Mouse (Mus musculus) ovary, adult 18-20 months (tissue): ENCODE results near the gene Adgrl3.

Experiments
- DNase-seq: peaks from one replicate; pipeline ENCODE4 v3.0.0; 2022; ENCODE audit warnings: low spot score, mixed read lengths

Gene Adgrl3

GRCm38 (mm10) chr5:81076377-81076776, 56.4 kb downstream of the Adgrl3 start:
- no peak for DNase-seq

- DNase-seq, result no peak
Measured at GRCm38 (mm10) chr5:81077031-81077430, 57.1 kb downstream of the Adgrl3 start.

GRCm38 (mm10) chr5:81077990-81078389, 58.1 kb downstream of the Adgrl3 start:
- no peak for DNase-seq

GRCm38 (mm10) chr5:81083698-81084360, 63.9 kb downstream of the Adgrl3 start:
- no peak for DNase-seq

- DNase-seq, result no peak
Measured at GRCm38 (mm10) chr5:81085152-81085551, 65.2 kb downstream of the Adgrl3 start.

GRCm38 (mm10) chr5:81088667-81089066, 68.7 kb downstream of the Adgrl3 start:
- DNase-seq, result no peak

GRCm38 (mm10) chr5:81094618-81095017, 74.7 kb downstream of the Adgrl3 start:
- DNase-seq, result no peak

- no peak for DNase-seq
Measured at GRCm38 (mm10) chr5:81097131-81097530, 77.2 kb downstream of the Adgrl3 start.

- no peak for DNase-seq
Measured at GRCm38 (mm10) chr5:81107431-81107830, 87.5 kb downstream of the Adgrl3 start.

- DNase-seq, result no peak
Measured at GRCm38 (mm10) chr5:81124483-81124882, 104.5 kb downstream of the Adgrl3 start.

- DNase-seq, result no peak
Measured at GRCm38 (mm10) chr5:81127639-81128038, 107.7 kb downstream of the Adgrl3 start.

- DNase-seq, result no peak
Measured at GRCm38 (mm10) chr5:81136394-81136793, 116.5 kb downstream of the Adgrl3 start.

- DNase-seq, result no peak
Measured at GRCm38 (mm10) chr5:81155791-81156190, 135.9 kb downstream of the Adgrl3 start.

GRCm38 (mm10) chr5:81156281-81156680, 136.3 kb downstream of the Adgrl3 start:
- DNase-seq, result no peak

GRCm38 (mm10) chr5:81156796-81157195, 136.9 kb downstream of the Adgrl3 start:
- DNase-seq, result no peak

GRCm38 (mm10) chr5:81159013-81159412, 139.1 kb downstream of the Adgrl3 start:
- DNase-seq, result no peak

- no peak for DNase-seq
Measured at GRCm38 (mm10) chr5:81160431-81160830, 140.5 kb downstream of the Adgrl3 start.

GRCm38 (mm10) chr5:81188871-81189485, 169.0 kb downstream of the Adgrl3 start:
- DNase-seq, result no peak

GRCm38 (mm10) chr5:81200354-81200753, 180.4 kb downstream of the Adgrl3 start:
- DNase-seq, result no peak

- DNase-seq, result no peak
Measured at GRCm38 (mm10) chr5:81201885-81202284, 181.9 kb downstream of the Adgrl3 start.

- DNase-seq, result no peak
Measured at GRCm38 (mm10) chr5:81218500-81219057, 198.6 kb downstream of the Adgrl3 start.

- no peak for DNase-seq
Measured at GRCm38 (mm10) chr5:81224465-81224864, 204.5 kb downstream of the Adgrl3 start.

- DNase-seq, result no peak
Measured at GRCm38 (mm10) chr5:81225486-81225885, 205.5 kb downstream of the Adgrl3 start.

GRCm38 (mm10) chr5:81227256-81227655, 207.3 kb downstream of the Adgrl3 start:
- no peak for DNase-seq
